Mouse (Mus musculus): ENCODE results near the gene Chmp6.

The Chmp6 gene

DNA sequence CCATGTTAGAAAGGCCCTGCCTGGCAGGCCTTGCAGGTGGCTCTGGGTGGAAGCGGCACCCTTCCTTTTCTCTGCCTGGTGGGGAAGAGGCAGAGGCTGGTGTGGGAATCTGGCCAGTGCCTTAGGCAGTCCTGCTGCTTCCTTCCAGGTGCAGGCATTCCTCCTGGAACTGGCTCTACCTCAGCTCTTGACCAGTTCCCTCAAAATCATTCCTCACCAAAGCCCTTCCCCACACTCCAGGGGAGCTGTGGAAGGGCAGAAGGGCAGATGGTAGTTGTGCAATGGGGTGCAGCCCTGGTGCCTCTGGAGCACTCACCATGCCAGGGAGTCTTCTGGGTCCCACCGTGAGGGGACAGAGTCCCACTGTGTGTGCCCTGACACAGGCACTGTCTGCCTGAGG, 23.2 kb downstream of the Chmp6 start:
- in situ Hi-C loops (cut with MboI, MseI): no loop called here

GRCm38 (mm10) chr11:119937216-119937615, 24.0 kb downstream of the Chmp6 start:
- in situ Hi-C loops (cut with MboI, MseI): no loop called here

DNA sequence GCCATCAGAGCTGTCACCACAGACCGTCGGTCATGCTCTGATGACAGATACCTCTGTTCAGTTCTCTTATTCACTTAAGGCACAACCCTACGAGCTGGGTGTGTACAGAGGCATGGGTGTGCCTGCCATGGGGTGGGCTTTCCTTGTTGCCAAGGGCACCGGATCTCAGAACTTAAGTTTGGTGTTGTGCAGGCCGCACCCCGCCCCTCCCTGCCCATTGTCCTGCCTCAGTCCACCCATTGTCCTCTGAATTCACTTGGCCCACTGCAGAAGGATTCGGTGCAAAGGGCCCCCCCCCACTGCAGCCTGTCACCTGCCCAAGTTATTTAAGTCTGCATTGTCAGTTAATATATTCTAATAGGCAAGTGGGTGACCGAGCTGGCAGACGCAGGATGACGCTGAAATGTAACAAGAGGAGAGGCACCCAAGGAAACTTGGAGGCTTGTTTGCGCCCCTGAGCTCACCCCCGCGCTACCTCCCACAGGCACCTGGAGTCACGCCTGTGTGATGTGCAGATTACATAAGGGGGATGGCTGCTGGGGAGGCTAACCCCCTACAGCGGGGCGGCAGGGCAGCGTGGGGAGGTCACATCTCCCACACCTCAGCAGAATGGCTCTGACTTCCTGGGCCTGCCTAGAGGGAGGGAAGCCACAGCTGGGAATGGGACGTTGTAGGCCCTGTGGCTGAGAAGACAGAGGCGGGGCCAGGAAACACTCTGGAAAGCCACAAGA, 24.7 kb downstream of the Chmp6 start:
- in situ Hi-C loops (cut with MboI, MseI): no loop called here

- in situ Hi-C loops (cut with MboI, MseI): no loop called here
These were observed 26.0 kb downstream of the Chmp6 start for GRCm38 (mm10) chr11:119939073-119939710.

DNA sequence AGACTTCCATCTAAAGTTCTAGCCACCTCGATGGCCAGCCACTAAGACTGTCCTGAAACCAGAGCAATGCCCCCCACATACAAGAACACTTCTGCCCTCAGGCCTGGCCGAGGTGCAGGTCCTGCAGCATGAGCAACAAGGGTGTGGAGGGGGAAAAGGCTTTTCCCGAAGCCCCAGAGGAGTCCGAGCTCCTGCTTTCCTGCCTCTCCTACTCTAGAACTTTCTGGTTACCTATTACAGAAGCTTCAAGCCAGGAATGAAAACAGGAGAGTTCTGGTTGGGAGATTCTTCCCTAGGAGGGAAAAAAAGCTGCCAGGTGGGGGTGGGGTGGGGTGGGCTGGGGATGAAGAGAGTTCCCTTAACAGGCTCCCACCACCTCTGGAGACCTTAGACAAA, 26.5 kb downstream of the Chmp6 start:
- in situ Hi-C loops (cut with MboI, MseI): no loop called here

- in situ Hi-C loops (cut with MboI, MseI): no loop called here
These were observed 26.9 kb downstream of the Chmp6 start for GRCm38 (mm10) chr11:119940142-119940541.

DNA sequence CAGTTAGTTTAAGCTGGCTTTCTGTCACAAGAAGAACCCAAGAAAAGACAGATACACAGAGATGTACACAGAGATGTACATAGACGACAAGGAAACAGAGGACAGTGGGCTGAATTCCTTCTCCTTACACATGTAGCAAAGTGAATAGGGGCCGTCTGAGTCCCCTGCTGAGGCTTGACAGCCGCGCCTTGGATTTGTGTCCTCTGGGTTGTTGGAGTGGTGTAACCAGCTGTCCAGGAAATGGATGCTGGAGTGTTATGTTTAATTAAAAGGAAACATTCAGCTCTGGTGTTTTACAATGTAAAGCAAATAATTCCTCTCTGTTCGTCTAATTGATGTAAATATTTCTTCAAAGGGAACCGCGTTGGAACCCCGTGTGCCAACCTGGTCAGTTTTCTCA, 28.6 kb downstream of the Chmp6 start:
- in situ Hi-C loops (cut with MboI, MseI): no loop called here

- in situ Hi-C loops (cut with MboI, MseI): no loop called here
These were observed 29.0 kb downstream of the Chmp6 start for GRCm38 (mm10) chr11:119942201-119942726.

- in situ Hi-C loops (cut with MboI, MseI): no loop called here
These were observed 29.6 kb downstream of the Chmp6 start, which contains the start of gene Baiap2 for GRCm38 (mm10) chr11:119942727-119943427. Baiap2 (plus strand) TSS chr11:119942763.

DNA sequence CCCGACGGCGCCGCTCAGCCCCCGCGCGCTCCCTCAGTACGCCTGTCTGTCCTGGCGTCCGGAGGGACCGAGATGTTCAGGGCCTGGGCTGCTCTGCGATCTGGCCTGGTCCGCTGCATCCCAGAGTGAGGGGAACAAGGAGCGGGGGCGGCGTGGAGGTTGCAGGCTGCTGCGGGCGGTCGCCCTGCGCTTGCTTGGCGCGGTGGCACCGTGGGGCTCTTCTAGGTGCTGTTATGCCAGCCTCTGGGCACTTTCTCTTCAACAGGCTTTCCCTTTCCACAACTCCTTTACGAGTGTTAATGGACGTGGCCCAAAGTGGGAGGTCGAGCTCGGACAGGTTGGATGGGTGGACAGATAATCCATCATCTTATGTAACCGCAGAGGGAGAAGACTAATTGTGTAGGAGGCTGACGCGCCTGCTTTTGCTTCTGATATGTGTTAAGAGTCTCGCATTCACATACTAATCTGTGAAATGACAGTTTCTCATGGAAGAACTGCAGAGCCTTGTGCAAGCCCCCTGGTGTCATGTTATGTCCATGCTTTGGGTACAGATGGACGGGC, 30.3 kb downstream of the Chmp6 start:
- in situ Hi-C loops (cut with MboI, MseI): no loop called here

- in situ Hi-C loops (cut with MboI, MseI): no loop called here
These were observed 32.1 kb downstream of the Chmp6 start for GRCm38 (mm10) chr11:119945343-119945742.

GRCm38 (mm10) chr11:119947426-119947825, 34.2 kb downstream of the Chmp6 start:
- in situ Hi-C loops (cut with MboI, MseI): no loop called here

DNA sequence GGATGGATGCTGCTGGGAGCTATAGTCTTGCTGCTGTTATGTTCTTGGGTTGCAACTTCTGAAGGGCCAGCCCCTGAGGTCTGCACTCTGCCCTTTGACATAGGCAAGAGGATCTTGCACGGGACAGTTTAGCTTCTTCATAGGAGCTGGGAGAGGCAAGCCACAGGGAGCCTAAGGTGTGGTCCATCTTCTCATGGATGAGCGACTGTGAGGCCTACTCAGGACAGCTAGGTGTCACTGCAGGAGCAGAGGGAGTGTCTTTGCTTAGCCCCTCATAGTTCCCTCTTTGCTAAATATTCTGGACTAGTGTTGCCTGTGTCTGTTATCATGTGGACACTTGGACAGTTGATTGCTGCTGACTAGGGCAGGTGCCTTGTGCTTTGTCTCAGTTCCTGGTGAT, 34.7 kb downstream of the Chmp6 start:
- in situ Hi-C loops (cut with MboI, MseI): no loop called here

GRCm38 (mm10) chr11:119948305-119948704, 35.1 kb downstream of the Chmp6 start:
- in situ Hi-C loops (cut with MboI, MseI): no loop called here

- in situ Hi-C loops (cut with MboI, MseI): no loop called here
These were observed 35.6 kb downstream of the Chmp6 start for GRCm38 (mm10) chr11:119948803-119949202.

DNA sequence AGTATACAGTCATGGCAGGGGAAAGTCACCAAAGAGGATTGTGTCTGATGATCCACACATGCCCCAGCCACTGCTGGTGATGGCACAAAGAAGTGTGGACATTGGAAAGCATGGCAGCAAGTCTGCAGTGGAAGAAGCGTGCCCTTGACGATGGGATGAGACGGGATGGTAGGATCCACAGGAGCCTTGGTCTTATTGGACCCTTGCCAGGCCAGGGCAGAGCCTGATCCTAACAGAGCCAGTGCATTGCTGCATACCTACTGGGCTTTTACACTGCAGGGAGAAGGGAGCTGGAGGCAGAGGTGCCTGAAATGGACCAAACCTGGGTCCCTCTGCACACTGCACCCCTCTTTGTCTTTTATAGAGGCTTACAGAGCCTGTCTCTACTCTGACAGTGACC, 37.3 kb downstream of the Chmp6 start:
- in situ Hi-C loops (cut with MboI, MseI): no loop called here

GRCm38 (mm10) chr11:119951326-119951725, 38.1 kb downstream of the Chmp6 start:
- in situ Hi-C loops (cut with MboI, MseI): no loop called here

GRCm38 (mm10) chr11:119952429-119953224, 39.4 kb downstream of the Chmp6 start:
- in situ Hi-C loops (cut with MboI, MseI): no loop called here

DNA sequence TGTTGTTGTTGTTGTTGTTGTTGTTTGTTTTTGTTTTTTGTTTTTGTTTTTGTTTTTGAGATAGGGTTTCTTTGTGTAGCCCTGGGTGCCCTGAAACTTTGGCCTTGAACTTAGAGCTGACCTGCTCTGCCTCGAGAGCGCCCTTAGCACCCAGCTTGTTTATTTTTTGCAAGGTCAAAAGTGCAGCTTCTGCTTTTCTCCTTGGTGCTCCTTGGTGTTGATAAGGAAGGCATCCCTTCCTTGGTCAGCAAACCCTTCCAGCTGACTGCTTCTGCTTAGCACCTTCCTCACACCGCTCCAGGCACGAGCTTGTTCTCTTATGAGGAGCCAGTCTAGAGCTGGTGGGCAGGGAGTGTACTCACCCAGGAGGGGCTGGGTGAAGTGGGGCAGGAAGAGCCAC, 41.0 kb downstream of the Chmp6 start:
- in situ Hi-C loops (cut with MboI, MseI): no loop called here

GRCm38 (mm10) chr11:119954749-119955337, 41.6 kb downstream of the Chmp6 start:
- in situ Hi-C loops (cut with MboI, MseI): no loop called here

GRCm38 (mm10) chr11:119955432-119955831, 42.2 kb downstream of the Chmp6 start:
- in situ Hi-C loops (cut with MboI, MseI): no loop called here

Measured in T-helper 2 cell (primary cell).